Mouse (Mus musculus) T-helper 17 cell (primary cell): ENCODE data around the gene Tas2r115.
"Not testable (repeated sequence)": the region's sequence is repeated elsewhere in the genome, so short reads cannot be mapped to it uniquely, and the experiment has no call there.

ENCODE experiments used
- in situ Hi-C, 2 experiments: fragments of 300-600 bp; cut with MboI, MseI; formaldehyde crosslinking; loops; 1 replicate in 1 of 2; 2 replicates in 1 of 2; pipeline ENCODE4 v1.15.1; 2025; ENCODE audit warnings: high pct_unique_total_duplicates in 2 of 2

The Tas2r115 gene

DNA sequence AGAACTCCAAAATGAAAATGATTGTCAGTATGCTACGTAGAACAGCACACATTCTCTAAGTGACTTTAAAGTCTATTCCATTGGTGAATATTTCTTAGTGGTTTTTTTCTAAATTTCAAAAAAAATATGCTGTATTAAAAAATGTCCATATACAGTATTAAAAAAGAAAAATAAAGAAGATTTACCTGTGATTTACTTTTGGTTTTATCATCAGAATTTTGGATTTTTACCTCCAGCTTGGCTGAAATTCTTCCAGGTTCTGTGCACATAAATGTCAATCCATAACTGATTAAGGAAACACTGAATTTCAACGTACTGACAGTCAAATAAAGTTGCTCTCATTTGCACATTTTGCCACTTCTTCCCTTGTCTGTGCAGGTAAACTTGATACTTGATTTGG is at the start of gene Tas2r115:
Tas2r115 (minus strand) TSS at position 101 of the 400 bp plus-strand sequence.
- in situ Hi-C loops = no loop called here

DNA sequence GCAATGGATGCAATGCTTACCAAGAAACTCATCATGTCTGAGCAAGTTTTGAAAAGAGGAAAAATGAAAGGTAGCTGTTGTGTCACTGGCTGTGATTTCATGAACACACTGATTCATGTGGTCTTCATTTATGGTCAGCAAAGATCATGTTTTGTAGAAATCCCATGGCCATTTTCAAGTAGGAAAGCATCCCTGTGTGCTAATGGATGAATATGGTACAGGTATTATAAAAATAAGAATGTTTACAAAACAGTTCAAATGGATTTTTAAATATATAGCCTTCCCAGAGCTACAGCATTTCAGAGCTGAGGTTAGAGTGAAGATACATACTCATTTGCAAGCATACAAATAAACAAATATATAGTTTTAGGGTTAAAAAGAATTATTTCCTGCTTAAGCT is 40.2 kb upstream of the Tas2r115 start, which contains the start of gene Tas2r136:
Tas2r136 (minus strand) TSS at position 101 of the 400 bp plus-strand sequence.
- in situ Hi-C loops = loop anchor here in 1 of 2 experiments (10.0 kb wide), 1 partner anchor 1703 kb away; no protein-coding TSS in a partner anchor

DNA sequence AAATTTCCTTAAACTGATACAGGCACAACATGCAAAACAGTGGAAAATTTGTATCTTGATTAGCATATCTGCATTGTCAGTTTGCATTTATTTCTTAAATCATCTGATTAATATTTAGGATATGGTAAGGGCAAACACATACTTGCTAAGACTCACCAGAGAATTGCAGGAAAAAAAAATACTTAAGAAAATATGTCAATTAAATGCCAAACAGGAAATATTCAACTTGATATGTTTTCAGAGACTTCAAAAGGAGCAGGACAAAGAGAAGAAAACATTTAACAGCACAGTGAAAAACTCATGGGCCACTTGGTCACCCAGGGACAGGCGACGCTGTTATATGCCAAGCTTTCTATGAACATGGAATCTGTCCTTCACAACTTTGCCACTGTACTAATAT is 24.0 kb upstream of the Tas2r115 start, which contains the start of gene Tas2r102:
Tas2r102 (plus strand) TSS at position 301 of the 400 bp plus-strand sequence.
- in situ Hi-C loops = no loop called here

DNA sequence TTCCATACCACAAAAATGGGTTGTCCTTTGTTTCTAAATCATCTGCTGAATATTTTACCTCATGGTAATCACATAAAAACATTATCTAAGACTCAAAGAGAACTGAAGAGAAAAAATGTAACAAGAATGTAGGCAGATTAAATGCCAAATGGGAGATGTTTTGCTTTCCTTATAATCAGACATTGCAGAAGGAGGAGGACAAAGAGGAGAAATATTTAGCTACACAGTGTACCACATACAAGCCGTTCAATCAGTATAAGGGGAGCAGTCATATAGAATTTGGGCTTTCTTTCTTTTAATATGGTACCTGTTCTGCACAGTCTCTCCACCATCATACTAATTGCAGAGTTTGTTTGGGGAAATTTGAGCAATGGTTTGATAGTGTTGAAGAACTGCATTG is 16.6 kb upstream of the Tas2r115 start, which contains the start of gene Tas2r124:
Tas2r124 (plus strand) TSS at position 301 of the 400 bp plus-strand sequence.
- in situ Hi-C loops = no loop called here

DNA sequence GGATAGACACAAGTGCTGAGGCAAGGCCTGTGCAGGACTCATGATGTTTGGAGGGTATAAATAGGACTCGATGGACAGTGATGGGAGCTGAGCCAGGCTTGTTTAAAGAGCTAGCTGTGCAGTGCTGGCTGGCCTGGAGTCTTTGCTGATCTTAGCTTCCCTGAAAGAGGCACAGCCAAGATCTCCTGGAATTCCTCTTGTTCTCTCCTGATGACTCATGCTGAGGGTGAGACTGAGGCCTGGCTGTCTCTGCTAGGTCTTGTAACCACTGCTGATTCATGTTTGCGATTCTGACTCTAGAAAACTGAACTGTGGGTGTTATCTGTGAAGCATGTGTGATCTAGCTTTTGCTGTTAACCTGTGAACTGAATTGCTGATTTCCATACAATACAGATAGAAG is 12.4 kb upstream of the Tas2r115 start:
- in situ Hi-C loops = no loop called here

DNA sequence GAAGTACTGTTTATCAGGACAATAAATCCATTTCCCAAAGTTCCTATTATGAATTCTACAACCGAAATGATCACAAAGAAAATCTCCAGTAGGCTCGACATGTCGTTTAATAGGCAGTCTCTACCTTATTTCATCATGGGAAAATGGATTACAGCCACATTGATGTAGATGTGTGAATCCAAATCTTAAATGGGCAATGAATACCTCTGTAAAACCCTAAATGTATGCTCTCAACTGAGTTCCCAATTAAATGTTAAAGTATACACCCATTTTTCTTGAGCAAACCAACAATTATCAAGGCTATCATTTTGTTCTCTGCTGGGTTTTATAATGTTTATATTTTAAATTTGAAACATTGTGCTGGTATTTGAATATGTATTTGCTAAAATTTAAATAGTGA is 26.0 kb downstream of the Tas2r115 start, which contains the start of gene Tas2r122:
Tas2r122 (minus strand) TSS at position 101 of the 400 bp plus-strand sequence.
- in situ Hi-C loops = no loop called here

DNA sequence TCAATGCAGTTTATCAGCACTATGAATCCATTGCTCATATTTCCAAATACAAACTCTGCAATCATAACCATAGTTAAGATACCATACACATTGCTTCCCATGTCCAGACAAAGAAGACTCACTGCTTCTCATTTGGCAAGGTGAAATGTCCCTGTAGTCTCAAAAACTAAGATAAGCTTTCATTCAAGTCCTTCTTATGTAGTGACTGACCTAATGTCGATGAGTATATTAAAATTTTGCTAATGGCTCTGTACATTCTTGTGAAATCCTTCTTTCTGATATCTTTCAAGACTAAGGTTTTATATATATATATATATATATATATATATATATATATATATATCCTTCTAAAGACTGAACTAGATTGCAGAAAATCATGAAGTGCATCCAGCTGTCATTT is 36.9 kb downstream of the Tas2r115 start, which contains the start of gene Tas2r121:
Tas2r121 (minus strand) TSS at position 101 of the 400 bp plus-strand sequence.
- in situ Hi-C loops = no loop called here

DNA sequence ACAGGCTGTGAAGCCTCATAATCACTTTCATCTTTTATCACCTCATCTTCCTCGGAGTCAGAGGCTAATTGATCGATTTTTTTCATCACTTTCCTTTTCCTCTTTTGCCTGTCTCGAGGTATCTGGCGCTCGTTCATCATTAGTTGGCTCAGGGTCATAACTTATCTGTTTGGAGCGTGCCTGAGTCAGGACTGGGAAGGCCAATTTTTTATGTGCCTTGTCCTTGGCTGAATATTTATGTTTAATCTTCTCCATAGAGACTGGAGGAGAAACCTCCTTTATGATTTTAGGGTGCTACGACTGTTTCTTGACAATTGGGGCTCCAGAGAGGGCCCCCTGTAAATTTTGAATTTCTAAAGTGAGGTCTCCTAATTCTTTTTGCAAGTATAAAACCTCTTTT is 46.2 kb downstream of the Tas2r115 start:
- in situ Hi-C loops = not testable (repeated sequence)
